Mouse (Mus musculus) heart, adult 2 months (tissue): ENCODE data around the gene Tac4. TPM values are rescaled to one million over a fixed set of nuclear protein-coding genes. Genes with fewer than 3 reads are reported as not detected.
A peak's percentile ranks its signal among the peaks of the same experiment; 100 is the strongest.

Experiments used
- DNase-seq, 2 experiments: peaks; one replicate each; pipeline ENCODE4 v3.0.0; 2021
- H3K27ac ChIP-seq: fragments of 200-600 bp; 2 replicates; pipeline ENCODE4 v1.8.1; 2022
- H3K27me3 ChIP-seq: fragments of 200-500 bp; 2 replicates; pipeline ENCODE4 v1.6.1; 2012; ENCODE audit warnings: mild to moderate bottlenecking, low read length, inconsistent platforms, mixed read lengths; ENCODE audit not compliant: control insufficient read depth, insufficient read depth
- H3K36me3 ChIP-seq: fragments of 200-500 bp; 2 replicates; pipeline ENCODE4 v1.6.1; 2012; ENCODE audit warnings: low read length, inconsistent platforms; ENCODE audit not compliant: control insufficient read depth, insufficient read depth
- H3K4me1 ChIP-seq: fragments of 200-500 bp; 2 replicates; pipeline ENCODE4 v1.6.1; 2011; ENCODE audit warnings: low read length; ENCODE audit not compliant: control insufficient read depth, insufficient read depth
- H3K4me3 ChIP-seq: fragments of 200-600 bp; 2 replicates; pipeline ENCODE4 v1.8.1; 2022
- H3K79me2 ChIP-seq: fragments of 200-500 bp; replicated peaks from 2 replicates; pipeline ENCODE4 v1.6.1; 2012; ENCODE audit warnings: mild to moderate bottlenecking, inconsistent platforms, low read length, moderate library complexity, mixed read lengths; ENCODE audit not compliant: control insufficient read depth, insufficient read depth
- H3K9ac ChIP-seq: fragments of 200-500 bp; 2 replicates; pipeline ENCODE4 v1.6.1; 2012; ENCODE audit warnings: low read depth, mild to moderate bottlenecking, control low read depth, inconsistent platforms, low read length, mixed read lengths
- CTCF ChIP-seq: fragments of 200-600 bp; IDR thresholded peaks from 2 replicates; pipeline ENCODE4 v1.8.1; 2022; ENCODE audit warnings: antibody characterized with exemption, mild to moderate bottlenecking, moderate library complexity
- EP300 ChIP-seq: fragments of 200-500 bp; IDR thresholded peaks from 2 replicates; pipeline ENCODE4 v1.6.1; 2011; ENCODE audit warnings: low read depth, low read length, control low read depth; ENCODE audit not compliant: insufficient read depth
- POLR2A ChIP-seq: fragments of 200-500 bp; IDR thresholded peaks from 2 replicates; pipeline ENCODE4 v1.6.1; 2011; ENCODE audit warnings: mild to moderate bottlenecking, low read depth, low read length, control low read depth; ENCODE audit not compliant: insufficient read depth
- WGBS: fragments of 180-500 bp; shearing (Covaris S2); methylation state at CpG from one replicate; pipeline ENCODE4 v1.1.7; 2018; 5-methylcytosine and 5-hydroxymethylcytosine counted together
- intact Hi-C: fragments of 180-260 bp; cut with DNase I; formaldehyde crosslinking; loops from one replicate; pipeline ENCODE4 v1.15.1; 2025
- long read RNA-seq: library from polyadenylated mRNA; stranded (forward); transcript quantifications from one replicate; pipeline ENCODE4 v2.0.0, GENCODE M21; 2021
- polyA plus RNA-seq: library from polyadenylated mRNA; depleted of rRNA; stranded (reverse); fragments of >200 nt; gene quantifications from 2 replicates; pipeline ENCODE4 v1.2.3, GENCODE M21; 2012; rRNA removed
- total RNA-seq, 2 experiments: library from RNA; stranded (reverse); gene quantifications; 2 replicates each; pipeline ENCODE4 v1.2.3; 2021

Tac4 gene
- total RNA-seq (not detected), polyA plus RNA-seq (0.12 TPM in 1 of 2 replicates, not detected in the other)
- long read RNA-seq, result 0 reads

- 43% methylated on average over 5 of the region's 5 CpGs for WGBS
- Histone ChIP-seq H3K4me3 (no peak within 1 kb of the TSS), H3K36me3 (no peaks in the 10 kb centered on the region), H3K79me2 (no peaks in the 10 kb centered on the region), H3K9ac (no peak within 1 kb of the TSS), H3K27ac (no peak within 1 kb of the TSS; the same call in 1 of the 2 replicates), H3K27me3 (no peaks in the 10 kb centered on the region), H3K4me1 (peaks cover 3% of the 10 kb centered on the region; the same call in 1 of the 2 replicates)
- TF ChIP-seq EP300, result no peak
- no peak for TF ChIP-seq POLR2A
- no peak for TF ChIP-seq CTCF
- intact Hi-C loops, result loop anchor here (5.0 kb wide), 1 partner anchor 106 kb away; no protein-coding TSS in a partner anchor
- DNase-seq, result no peak
Observed at GRCm38 (mm10) chr11:95261178-95261751, at the start of gene Tac4. TSS of gene Tac4 (plus strand) at chr11:95261529.

- 45% methylated on average over 6 of the region's 6 CpGs for WGBS
- H3K27ac ChIP-seq, result no peak overlapping the region
Observed at GRCm38 (mm10) chr11:95213607-95214006, 47.7 kb upstream of the Tac4 start.

GRCm38 (mm10) chr11:95214305-95214704 is 47.0 kb upstream of the Tac4 start:
- TF ChIP-seq EP300 (no peak), POLR2A (no peak), CTCF (no peak)
- Histone ChIP-seq H3K9ac (no peak overlapping the region), H3K79me2 (no peaks in the 10 kb centered on the region), H3K27ac (no peak overlapping the region), H3K27me3 (no peaks in the 10 kb centered on the region), H3K36me3 (no peaks in the 10 kb centered on the region), H3K4me3 (no peak overlapping the region), H3K4me1 (no peaks in the 10 kb centered on the region)
- 36% methylated on average over 5 of the region's 5 CpGs for WGBS
- intact Hi-C loops, result no loop called here
- DNase-seq, result no peak

More at GRCm38 (mm10) chr11:95213607-95214006, 47.7 kb upstream of the Tac4 start:
- no peaks in the 10 kb centered on the region for H3K79me2 ChIP-seq
- no peaks in the 10 kb centered on the region for H3K27me3 ChIP-seq
- intact Hi-C loops, result no loop called here
- H3K4me1 ChIP-seq, result no peaks in the 10 kb centered on the region
- no peak for DNase-seq
- no peaks in the 10 kb centered on the region for H3K36me3 ChIP-seq
- H3K4me3 ChIP-seq, result no peak overlapping the region
- no peak overlapping the region for H3K9ac ChIP-seq
- TF ChIP-seq CTCF (no peak), POLR2A (no peak), EP300 (no peak)

- no peak for DNase-seq
- Histone ChIP-seq H3K4me3 (no peak overlapping the region), H3K27ac (no peak overlapping the region), H3K9ac (no peak overlapping the region), H3K79me2 (no peaks in the 10 kb centered on the region), H3K36me3 (no peaks in the 10 kb centered on the region), H3K4me1 (no peaks in the 10 kb centered on the region), H3K27me3 (0 out of 2 replicates have a peak, but pooled peaks cover 1% of the 10 kb centered on the region)
- 66% methylated on average over 3 of the region's 3 CpGs for WGBS
- intact Hi-C loops, result no loop called here
- TF ChIP-seq POLR2A (no peak), CTCF (0 out of 2 replicates have a peak, but pooled peaks have one; percentile 14), EP300 (no peak)
Observed at GRCm38 (mm10) chr11:95216193-95216592, 45.1 kb upstream of the Tac4 start.

GRCm38 (mm10) chr11:95219111-95219510 is 42.2 kb upstream of the Tac4 start:
- 60% methylated on average over 8 of the region's 8 CpGs for WGBS
- Histone ChIP-seq H3K9ac (no peak overlapping the region), H3K4me1 (peaks cover 2% of the 10 kb centered on the region), H3K27ac (no peak overlapping the region), H3K79me2 (no peaks in the 10 kb centered on the region), H3K27me3 (peaks cover 11% of the 10 kb centered on the region), H3K36me3 (no peaks in the 10 kb centered on the region), H3K4me3 (no peak overlapping the region)
- intact Hi-C loops, result no loop called here
- DNase-seq, result no peak
- TF ChIP-seq EP300 (no peak), POLR2A (no peak), CTCF (no peak)

DNA sequence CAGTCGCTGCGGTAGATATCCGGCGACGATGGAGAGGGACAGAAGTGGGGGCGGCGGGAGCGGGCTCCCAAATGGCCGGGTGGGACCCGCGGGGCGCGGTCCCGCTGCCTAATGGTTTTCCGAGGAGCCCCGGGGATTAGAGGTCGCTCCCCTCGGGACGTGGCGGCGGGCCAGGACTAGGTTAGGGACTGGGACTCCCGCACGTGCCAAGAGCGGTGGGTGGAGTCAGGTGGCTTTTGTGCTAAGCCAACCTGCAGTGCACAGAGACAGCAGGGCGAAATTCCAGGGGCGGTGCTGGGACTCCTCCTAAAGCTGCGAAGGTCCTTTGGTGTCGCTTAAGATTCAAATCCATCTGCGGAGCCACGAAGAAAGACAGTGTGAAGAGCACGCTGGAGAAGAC is 37.9 kb upstream of the Tac4 start:
- intact Hi-C loops, result no loop called here
- Histone ChIP-seq H3K27me3 (peaks cover 11% of the 10 kb centered on the region), H3K27ac (no peak overlapping the region), H3K36me3 (no peaks in the 10 kb centered on the region), H3K4me3 (peak overlapping the region; percentile 14; the same call in 1 of the 2 replicates), H3K9ac (no peak overlapping the region), H3K79me2 (no peaks in the 10 kb centered on the region), H3K4me1 (peaks cover 2% of the 10 kb centered on the region)
- WGBS, result 3% methylated on average over 31 of the region's 31 CpGs
- DNase-seq, result peak; percentile 21 to 48
- no peak for TF ChIP-seq EP300
- TF ChIP-seq CTCF, result no peak
- no peak for TF ChIP-seq POLR2A
